Mouse (Mus musculus): ENCODE data around the gene Adamts12. TPM values are rescaled to one million over a fixed set of nuclear protein-coding genes. Genes with fewer than 3 reads are reported as not detected.
A peak's percentile ranks its signal among the peaks of the same experiment; 100 is the strongest.

The Adamts12 gene
- polyA plus RNA-seq (2015; fragmentation: Nextera tagmentation; extraction: Ambion mirVana), result 2.0 and 2.2 TPM in 2 replicates

GRCm38 (mm10) chr15:11064558-11065411 lies at the start of gene Adamts12:
Adamts12 (plus strand) TSS chr15:11064790.
- peak within 1 kb of the TSS; percentile 37 for H3K4me3 ChIP-seq
- WGBS, result 1% methylated on average over 25 of the region's 25 CpGs
- no peaks in the 10 kb centered on the region for H3K9me3 ChIP-seq
- H3K4me2 ChIP-seq, result peak within 1 kb of the TSS; percentile 57
- H3K9ac ChIP-seq, result peak within 1 kb of the TSS; percentile 57
- no peaks in the 10 kb centered on the region for H3K27me3 ChIP-seq
- peaks cover 33% of the 10 kb centered on the region for H3K4me1 ChIP-seq (replicated peaks)
- H3K27ac ChIP-seq (replicated peaks), result peak within 1 kb of the TSS; percentile 80
- peak; percentile 88 for ATAC-seq (ENCODE audit: low read depth)
- no peaks in the 10 kb centered on the region for H3K36me3 ChIP-seq

- no peak for ATAC-seq (ENCODE audit: low read depth)
- H3K9me3 ChIP-seq, result no peaks in the 10 kb centered on the region
- no peaks in the 10 kb centered on the region for H3K4me1 ChIP-seq (replicated peaks)
- no peak overlapping the region for H3K9ac ChIP-seq
- no peaks in the 10 kb centered on the region for H3K36me3 ChIP-seq
- H3K27ac ChIP-seq (replicated peaks), result no peak overlapping the region
- no peaks in the 10 kb centered on the region for H3K27me3 ChIP-seq
- no peak overlapping the region for H3K4me3 ChIP-seq
- 74% methylated on average over 2 of the region's 2 CpGs for WGBS
- H3K4me2 ChIP-seq, result no peak overlapping the region
Observed at GRCm38 (mm10) chr15:11014931-11015330, 49.7 kb upstream of the Adamts12 start.

GRCm38 (mm10) chr15:11026801-11027561 lies 37.6 kb upstream of the Adamts12 start:
- 80% methylated on average over 4 of the region's 4 CpGs for WGBS
- H3K9me3 ChIP-seq, result no peaks in the 10 kb centered on the region
- no peaks in the 10 kb centered on the region for H3K27me3 ChIP-seq
- no peak for ATAC-seq (ENCODE audit: low read depth)
- H3K4me2 ChIP-seq, result no peak overlapping the region
- H3K9ac ChIP-seq, result no peak overlapping the region
- H3K4me1 ChIP-seq (replicated peaks), result no peaks in the 10 kb centered on the region
- no peak overlapping the region for H3K4me3 ChIP-seq
- H3K36me3 ChIP-seq, result no peaks in the 10 kb centered on the region
- H3K27ac ChIP-seq (replicated peaks), result no peak overlapping the region

GRCm38 (mm10) chr15:11030188-11030587 lies 34.4 kb upstream of the Adamts12 start:
- Histone ChIP-seq H3K27me3 (peaks cover 17% of the 10 kb centered on the region), H3K4me2 (no peak overlapping the region), H3K9ac (no peak overlapping the region), H3K4me1 (replicated peaks) (no peaks in the 10 kb centered on the region), H3K36me3 (no peaks in the 10 kb centered on the region), H3K9me3 (no peaks in the 10 kb centered on the region), H3K4me3 (no peak overlapping the region), H3K27ac (replicated peaks) (no peak overlapping the region)
- no peak for ATAC-seq (ENCODE audit: low read depth)
- WGBS, result 85% methylated on average over 3 of the region's 3 CpGs

GRCm38 (mm10) chr15:11035947-11036474 lies 28.6 kb upstream of the Adamts12 start:
- Histone ChIP-seq H3K9me3 (no peaks in the 10 kb centered on the region), H3K27ac (replicated peaks) (no peak overlapping the region), H3K4me3 (peak overlapping the region; percentile 40), H3K9ac (peak overlapping the region; percentile 61; the same call in 1 of the 2 replicates), H3K4me1 (replicated peaks) (peaks cover 25% of the 10 kb centered on the region), H3K4me2 (peak overlapping the region; percentile 66), H3K36me3 (no peaks in the 10 kb centered on the region), H3K27me3 (peaks cover 49% of the 10 kb centered on the region)
- WGBS, result 4% methylated on average over 34 of the region's 34 CpGs
- no peak for ATAC-seq (ENCODE audit: low read depth)

- H3K36me3 ChIP-seq, result no peaks in the 10 kb centered on the region
- peak overlapping the region; percentile 40 for H3K4me3 ChIP-seq
- H3K27ac ChIP-seq (replicated peaks), result no peak overlapping the region
- no peaks in the 10 kb centered on the region for H3K9me3 ChIP-seq
- peak overlapping the region; percentile 66 for H3K4me2 ChIP-seq
- 2% methylated on average over 49 of the region's 49 CpGs for WGBS
- H3K27me3 ChIP-seq, result peaks cover 49% of the 10 kb centered on the region
- H3K4me1 ChIP-seq (replicated peaks), result peaks cover 25% of the 10 kb centered on the region
- peak overlapping the region; percentile 61 for H3K9ac ChIP-seq
- ATAC-seq (ENCODE audit: low read depth), result peak; percentile 45; the same call in 1 of the 2 replicates
Observed at GRCm38 (mm10) chr15:11036535-11037375, 27.8 kb upstream of the Adamts12 start.

- no peaks in the 10 kb centered on the region for H3K9me3 ChIP-seq
- H3K27me3 ChIP-seq, result peaks cover 49% of the 10 kb centered on the region
- peak overlapping the region; percentile 40 for H3K4me3 ChIP-seq
- no peaks in the 10 kb centered on the region for H3K36me3 ChIP-seq
- peak overlapping the region; percentile 66 for H3K4me2 ChIP-seq
- peak overlapping the region; percentile 61 for H3K9ac ChIP-seq
- H3K4me1 ChIP-seq (replicated peaks), result peaks cover 25% of the 10 kb centered on the region
- ATAC-seq (ENCODE audit: low read depth), result 0 out of 2 replicates have a peak, but pooled peaks have one; percentile 29
- no peak overlapping the region for H3K27ac ChIP-seq (replicated peaks)
- WGBS, result 7% methylated on average over 8 of the region's 8 CpGs
Observed at GRCm38 (mm10) chr15:11037376-11037695, 27.3 kb upstream of the Adamts12 start.

GRCm38 (mm10) chr15:11037711-11038110 lies 26.9 kb upstream of the Adamts12 start, which contains the start of gene Rxfp3:
Rxfp3 (minus strand) TSS chr15:11037991.
- 2% methylated on average over 16 of the region's 16 CpGs for WGBS
- Histone ChIP-seq H3K4me1 (replicated peaks) (peaks cover 25% of the 10 kb centered on the region), H3K4me2 (peak within 1 kb of the TSS; percentile 66), H3K27ac (replicated peaks) (no peak within 1 kb of the TSS), H3K4me3 (peak within 1 kb of the TSS; percentile 40), H3K9me3 (no peaks in the 10 kb centered on the region), H3K9ac (peak within 1 kb of the TSS; percentile 61), H3K27me3 (peaks cover 49% of the 10 kb centered on the region), H3K36me3 (no peaks in the 10 kb centered on the region)
- ATAC-seq (ENCODE audit: low read depth), result no peak

GRCm38 (mm10) chr15:11038476-11038875 lies 26.1 kb upstream of the Adamts12 start:
- 4% methylated on average over 12 of the region's 12 CpGs for WGBS
- H3K9me3 ChIP-seq, result no peaks in the 10 kb centered on the region
- no peaks in the 10 kb centered on the region for H3K36me3 ChIP-seq
- no peak overlapping the region for H3K9ac ChIP-seq
- H3K4me3 ChIP-seq, result no peak overlapping the region
- H3K27me3 ChIP-seq, result peaks cover 49% of the 10 kb centered on the region
- H3K4me2 ChIP-seq, result peak overlapping the region; percentile 66; the same call in 1 of the 2 replicates
- no peak for ATAC-seq (ENCODE audit: low read depth)
- H3K27ac ChIP-seq (replicated peaks), result no peak overlapping the region
- peaks cover 25% of the 10 kb centered on the region for H3K4me1 ChIP-seq (replicated peaks)

GRCm38 (mm10) chr15:11040067-11040466 lies 24.5 kb upstream of the Adamts12 start:
- 73% methylated on average over 5 of the region's 5 CpGs for WGBS
- H3K4me2 ChIP-seq, result no peak overlapping the region
- peaks cover 25% of the 10 kb centered on the region for H3K4me1 ChIP-seq (replicated peaks)
- no peak overlapping the region for H3K27ac ChIP-seq (replicated peaks)
- H3K9ac ChIP-seq, result no peak overlapping the region
- peaks cover 34% of the 10 kb centered on the region for H3K27me3 ChIP-seq
- H3K9me3 ChIP-seq, result no peaks in the 10 kb centered on the region
- H3K36me3 ChIP-seq, result no peaks in the 10 kb centered on the region
- no peak overlapping the region for H3K4me3 ChIP-seq
- no peak for ATAC-seq (ENCODE audit: low read depth)

- 83% methylated on average over 2 of the region's 2 CpGs for WGBS
- Histone ChIP-seq H3K9ac (no peak overlapping the region), H3K4me3 (no peak overlapping the region), H3K27me3 (peaks cover 22% of the 10 kb centered on the region), H3K9me3 (no peaks in the 10 kb centered on the region), H3K4me1 (replicated peaks) (peaks cover 17% of the 10 kb centered on the region), H3K27ac (replicated peaks) (no peak overlapping the region), H3K4me2 (no peak overlapping the region), H3K36me3 (no peaks in the 10 kb centered on the region)
- ATAC-seq (ENCODE audit: low read depth), result no peak
Observed at GRCm38 (mm10) chr15:11041229-11041628, 23.4 kb upstream of the Adamts12 start.
